Mouse (Mus musculus) right cerebral cortex, adult 18-20 months (tissue): ENCODE data around the gene Ncam1.
A peak's percentile ranks its signal among the peaks of the same experiment; 100 is the strongest.

Source experiments
- DNase-seq: peaks from one replicate; pipeline ENCODE4 v3.0.0; 2022; ENCODE audit warnings: mixed read lengths

Gene Ncam1

DNA sequence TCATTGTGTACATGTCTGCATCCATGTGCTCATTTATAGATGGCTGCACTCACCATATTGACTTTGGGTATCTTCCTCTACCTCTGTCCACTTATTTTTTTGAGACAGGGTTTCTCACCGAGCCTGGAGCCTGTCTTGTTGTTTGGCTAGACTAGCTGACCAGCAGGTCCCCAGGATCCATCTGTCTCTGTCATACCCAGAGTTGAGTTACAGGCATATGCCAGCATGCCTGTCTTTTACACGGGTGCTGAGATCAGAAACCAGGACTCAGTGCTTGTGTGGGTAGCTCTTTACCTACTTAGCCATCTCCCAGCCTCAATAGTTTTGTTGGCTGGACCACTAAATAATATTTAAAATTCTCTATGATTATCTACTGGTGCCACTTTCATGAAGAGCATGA is 180.5 kb downstream of the Ncam1 start:
- no peak for DNase-seq

DNA sequence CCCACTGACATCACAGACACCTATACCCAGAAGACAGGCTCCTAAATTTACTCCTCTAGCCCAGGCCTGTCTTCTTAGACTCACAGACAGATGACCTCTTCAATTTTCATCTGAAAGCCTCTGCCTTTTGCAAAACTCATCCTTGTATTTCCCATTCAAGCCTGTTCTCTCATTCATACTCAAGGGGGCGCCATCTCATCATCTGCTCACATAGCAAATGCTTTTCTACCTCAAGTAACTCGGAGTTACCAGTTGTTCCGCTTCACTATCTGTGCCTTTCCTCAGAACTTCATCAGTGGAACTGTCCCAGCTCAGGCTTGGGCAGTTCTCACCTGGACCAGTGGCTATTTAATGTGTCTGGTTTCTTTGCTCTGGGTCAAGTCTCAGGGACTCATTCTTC is 181.5 kb downstream of the Ncam1 start:
- DNase-seq: peak; percentile 66

DNA sequence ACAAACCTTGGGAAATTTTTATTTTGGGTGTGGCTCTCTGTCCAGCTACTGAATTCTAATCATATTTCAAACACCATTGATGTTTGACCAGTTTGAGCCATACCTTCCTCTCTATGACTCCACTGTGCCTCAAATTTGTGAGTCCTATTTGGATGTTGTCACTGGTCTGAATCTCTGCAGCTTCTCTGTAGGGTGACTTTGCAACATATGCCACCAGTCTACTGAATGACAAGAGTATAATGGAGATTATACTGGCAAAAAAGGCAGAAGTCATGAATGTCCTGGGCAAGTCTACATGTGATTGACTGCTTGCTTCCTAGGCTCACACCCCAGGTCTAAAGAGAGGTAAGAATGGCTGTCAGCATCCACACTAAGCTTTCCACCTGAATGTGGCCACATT is 186.3 kb downstream of the Ncam1 start:
- DNase-seq: no peak

DNA sequence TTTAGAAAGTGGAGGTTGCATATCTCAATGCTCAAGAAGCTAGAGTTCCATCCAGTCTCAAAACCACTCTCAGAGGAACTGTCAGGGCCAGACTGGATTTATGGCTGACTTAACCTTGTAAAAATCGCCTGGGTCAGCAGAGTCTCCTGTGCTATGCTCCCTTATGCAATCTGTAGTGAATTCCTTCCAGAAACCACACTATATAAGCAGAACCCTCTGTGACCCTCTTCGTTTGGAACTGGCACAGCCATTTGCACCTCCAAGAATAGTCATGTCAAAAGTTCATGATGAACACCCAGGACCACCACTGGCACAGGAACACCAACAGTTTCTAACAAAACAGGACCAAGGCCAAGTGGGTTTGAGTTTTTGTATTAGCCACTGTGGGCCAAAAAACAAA is 190.5 kb downstream of the Ncam1 start:
- DNase-seq: no peak

DNA sequence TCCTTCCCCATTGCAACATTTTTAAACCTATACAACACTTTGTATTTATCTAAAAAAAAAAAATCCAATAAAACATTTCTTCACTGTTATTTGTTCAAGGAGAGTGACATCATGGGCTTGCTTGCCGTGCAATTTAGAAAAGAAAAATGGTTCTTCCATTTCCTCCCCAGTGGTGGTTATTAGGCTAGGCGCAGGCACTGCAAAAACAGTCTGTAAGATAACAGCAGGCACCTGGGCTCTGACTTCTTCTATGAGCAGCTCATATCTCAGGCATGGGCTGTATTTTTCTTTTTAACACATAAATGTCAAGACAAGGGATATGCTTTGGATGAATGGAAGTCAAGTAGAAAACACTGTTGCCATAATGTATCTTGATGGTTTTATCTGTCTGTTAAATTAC is 192.0 kb downstream of the Ncam1 start:
- DNase-seq: no peak

DNA sequence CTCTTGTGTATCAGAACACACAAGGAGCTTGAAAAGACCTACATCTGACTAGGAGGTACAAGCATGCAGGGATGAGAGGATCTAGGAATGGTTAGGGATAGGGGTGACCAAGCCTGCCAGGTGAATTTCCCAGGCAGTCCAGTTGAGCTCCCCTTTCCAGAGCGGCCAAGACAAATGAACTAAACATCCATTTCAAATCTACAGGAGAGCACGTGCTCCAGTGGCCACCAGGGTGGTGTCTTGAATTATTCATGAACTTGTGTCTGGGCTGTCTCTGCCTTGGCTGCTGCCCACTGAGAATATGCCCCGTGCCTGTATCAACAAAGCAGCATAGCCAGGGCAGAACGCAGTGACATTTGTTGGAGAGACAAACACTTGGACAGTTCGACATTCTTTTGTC is 192.4 kb downstream of the Ncam1 start:
- no peak for DNase-seq

DNA sequence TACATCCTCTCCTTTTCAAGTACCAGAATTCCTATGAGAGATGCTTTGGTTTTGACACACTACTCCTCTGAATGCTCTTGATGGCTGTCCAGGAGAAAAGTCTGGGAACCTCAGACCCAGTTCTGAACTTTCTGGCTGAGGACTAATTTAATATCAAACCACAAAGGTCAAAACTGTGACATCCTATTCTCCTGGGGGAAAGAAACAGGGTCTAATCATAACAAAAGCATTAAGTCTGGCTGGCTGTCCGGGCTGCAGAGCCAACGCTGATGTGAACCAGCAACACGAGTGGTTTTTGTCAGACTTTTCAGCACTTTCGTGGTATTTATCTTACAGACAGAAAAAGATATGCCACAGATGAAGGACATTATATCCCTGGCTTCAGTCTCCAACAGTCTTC is 192.9 kb downstream of the Ncam1 start:
- no peak for DNase-seq

DNA sequence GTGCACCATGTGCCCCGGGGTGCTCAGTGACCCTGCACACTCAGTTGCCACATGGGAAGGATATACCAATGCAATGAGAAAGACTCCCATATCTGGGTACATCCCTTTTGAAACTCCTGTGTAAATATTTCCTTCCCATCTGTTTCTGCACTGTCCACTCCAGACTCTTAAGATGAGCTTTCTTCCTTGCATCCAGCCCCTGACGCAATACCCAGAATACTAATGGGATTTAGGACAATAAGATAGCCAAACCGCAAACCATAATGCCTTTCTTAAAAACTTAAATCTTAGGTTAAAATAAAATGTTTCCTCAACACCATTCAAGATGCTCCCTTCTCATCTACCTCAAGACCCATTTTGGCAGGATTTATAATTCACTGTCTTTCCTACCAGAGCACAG is 193.4 kb downstream of the Ncam1 start:
- no peak for DNase-seq

DNA sequence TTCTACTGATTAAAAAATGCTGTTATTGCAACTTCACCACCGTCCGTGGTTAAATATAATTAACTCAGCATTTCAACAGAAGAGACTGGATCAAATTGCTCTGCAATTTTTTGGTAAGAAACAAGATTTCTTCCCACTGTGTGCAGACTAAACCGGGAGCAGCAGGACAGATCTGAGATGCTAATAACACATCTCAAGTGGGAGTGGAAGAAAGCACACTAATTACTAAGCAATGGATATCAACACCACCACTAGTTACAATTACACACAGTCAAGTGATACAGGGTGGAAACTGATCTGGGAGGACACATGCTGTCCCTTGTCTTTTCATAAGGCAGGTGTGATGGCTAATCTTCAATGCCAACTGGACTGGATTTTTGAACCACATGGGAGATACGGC is 197.5 kb downstream of the Ncam1 start:
- no peak for DNase-seq

DNA sequence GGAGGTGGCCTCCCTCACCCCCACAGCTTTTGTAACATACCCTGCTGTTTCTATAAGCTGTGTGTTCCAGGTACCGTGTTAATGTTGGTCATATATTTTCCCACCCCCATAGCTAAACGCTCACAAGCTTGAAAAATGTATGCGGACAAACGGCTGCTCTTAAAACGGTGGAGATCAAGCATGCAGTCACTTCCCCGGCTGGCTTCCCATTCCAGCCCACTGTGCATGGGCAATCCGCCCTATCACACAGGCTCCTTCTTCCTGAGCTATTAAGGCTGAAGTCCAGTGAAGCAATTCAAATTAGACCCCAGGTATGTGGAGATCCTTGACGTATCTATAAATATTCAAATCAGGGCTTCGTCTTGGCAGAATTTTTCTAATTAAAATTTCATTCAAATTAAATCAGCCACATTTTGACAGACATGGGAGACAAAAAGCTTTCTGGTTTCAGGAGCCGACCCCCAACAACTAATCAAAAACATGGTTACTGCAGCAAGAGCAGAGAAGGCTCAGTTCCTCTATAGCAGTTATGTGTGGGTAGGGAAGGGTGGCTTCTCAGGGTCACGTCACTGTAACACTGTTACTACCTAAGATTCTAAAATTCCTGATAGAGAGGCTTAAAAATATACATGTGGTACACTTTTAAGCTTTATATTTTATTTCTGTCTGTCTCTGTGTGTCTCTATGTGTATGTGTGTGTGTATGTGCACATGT is 202.9 kb downstream of the Ncam1 start:
- no peak for DNase-seq

DNA sequence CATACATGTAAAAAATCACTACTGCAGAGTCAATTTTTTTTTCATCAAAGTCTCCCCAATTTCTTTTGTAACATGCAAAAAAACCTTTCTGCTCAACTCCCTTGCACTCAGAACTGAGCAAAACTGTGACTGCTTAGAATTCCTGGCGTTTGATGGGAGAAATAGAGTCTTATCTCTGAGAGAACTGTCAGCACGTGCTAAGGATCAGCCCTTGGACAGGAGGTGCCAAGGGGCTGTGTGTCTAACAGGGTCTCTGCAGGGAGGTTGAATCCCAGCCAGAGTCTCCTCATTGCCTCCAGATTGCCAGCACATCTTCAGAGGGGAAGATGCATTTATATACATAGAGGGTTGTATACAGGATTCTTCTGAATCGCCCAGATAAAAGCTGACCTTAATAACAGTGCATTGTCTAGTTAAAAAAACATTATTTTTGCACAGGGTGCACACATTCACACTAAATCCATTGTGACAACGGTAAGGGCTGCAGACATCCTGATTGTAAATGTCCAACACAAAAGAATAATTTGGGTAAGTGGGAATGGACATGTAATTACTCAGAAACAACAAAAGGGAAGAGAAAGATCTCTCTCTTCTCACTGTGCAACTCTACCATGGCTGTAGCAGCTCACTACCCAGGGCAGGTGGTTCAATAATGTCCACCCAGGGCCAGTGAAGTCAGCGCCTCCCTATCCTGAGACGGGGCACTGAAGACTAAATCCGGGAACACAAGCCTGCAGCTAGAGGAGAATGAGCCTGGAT is 203.7 kb downstream of the Ncam1 start:
- DNase-seq: no peak

DNA sequence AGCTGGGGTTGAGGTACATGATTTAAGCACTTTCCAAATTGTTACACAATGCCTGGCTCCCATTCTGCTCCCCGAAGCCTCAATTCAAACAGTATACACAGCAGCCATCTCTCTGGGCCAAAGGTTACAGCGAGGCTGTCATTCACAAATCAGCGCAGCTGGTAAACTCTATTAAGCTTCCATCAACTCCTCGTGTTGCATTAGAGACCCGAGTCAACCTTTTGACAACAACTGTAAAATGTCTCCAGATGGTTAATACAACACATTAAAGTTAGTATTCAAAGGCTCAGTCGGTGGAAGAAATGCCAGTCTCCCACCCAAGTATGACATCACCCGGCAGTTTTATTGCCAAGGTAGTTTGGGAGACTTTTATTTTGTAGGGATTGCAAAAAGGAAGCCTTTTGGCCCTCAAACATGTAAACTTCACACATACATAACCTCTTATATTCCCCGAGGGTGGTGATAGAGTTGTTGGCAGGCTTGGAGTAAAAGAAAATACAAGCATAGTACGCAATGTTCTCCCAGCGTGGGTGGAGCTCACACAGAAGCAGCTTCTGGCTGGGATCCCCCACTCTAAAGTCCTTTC is 204.7 kb downstream of the Ncam1 start:
- DNase-seq: no peak

DNA sequence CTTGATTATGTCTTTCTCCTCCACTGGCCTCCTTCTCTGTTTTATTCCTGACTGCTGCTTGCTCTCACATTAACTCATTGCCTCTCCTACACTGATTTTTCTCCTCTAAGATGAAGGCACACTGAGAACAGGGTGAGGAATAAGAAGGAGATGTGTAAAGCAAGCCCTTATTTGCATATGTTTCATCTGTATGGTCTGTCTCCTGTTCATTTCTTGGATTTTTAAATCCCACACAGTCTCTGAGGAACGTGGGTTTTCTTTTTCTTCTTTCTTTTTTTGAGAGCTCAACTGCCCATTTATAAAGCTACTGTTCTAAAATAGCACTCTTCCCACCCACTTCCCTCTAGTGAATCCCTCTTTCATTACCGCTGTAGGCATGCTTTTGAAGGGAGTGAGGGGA is 206.7 kb downstream of the Ncam1 start:
- DNase-seq: no peak

DNA sequence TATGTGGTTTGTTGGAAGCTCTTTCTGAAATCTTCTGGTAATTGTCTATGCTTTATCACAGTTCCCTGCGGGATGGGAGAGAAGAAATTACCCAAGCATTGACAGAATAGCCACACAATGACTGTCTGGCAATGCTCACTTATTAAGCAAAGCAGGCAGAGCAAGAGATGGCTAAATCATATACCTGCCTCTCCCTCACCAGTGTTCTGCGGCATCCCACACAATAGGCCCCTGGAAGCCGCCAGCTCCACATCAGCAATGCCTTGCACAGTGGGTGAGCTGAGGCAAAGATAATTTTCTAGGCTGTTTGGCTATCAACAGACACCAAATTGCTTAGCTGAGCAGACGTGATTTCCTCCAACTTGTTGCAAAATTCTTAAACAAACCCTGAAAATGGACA is 208.5 kb downstream of the Ncam1 start:
- no peak for DNase-seq

DNA sequence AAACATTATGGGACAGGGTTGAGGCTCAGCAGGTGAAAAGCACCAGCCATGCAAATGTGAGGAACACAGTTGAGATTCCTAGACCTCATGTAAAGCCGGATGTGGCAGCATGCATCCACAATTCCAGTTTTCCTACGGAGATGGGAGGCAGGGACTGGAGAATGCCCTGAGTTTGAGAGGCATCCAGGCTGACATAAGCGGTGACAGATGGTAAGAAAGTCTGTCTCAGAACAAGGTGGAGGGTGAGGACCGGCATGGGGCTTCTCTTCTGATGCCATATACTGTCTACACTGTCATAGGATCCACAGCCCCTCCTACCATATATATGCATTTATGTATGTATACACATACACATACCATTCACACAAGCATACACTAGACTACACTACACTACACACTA is 221.6 kb downstream of the Ncam1 start:
- DNase-seq: no peak

DNA sequence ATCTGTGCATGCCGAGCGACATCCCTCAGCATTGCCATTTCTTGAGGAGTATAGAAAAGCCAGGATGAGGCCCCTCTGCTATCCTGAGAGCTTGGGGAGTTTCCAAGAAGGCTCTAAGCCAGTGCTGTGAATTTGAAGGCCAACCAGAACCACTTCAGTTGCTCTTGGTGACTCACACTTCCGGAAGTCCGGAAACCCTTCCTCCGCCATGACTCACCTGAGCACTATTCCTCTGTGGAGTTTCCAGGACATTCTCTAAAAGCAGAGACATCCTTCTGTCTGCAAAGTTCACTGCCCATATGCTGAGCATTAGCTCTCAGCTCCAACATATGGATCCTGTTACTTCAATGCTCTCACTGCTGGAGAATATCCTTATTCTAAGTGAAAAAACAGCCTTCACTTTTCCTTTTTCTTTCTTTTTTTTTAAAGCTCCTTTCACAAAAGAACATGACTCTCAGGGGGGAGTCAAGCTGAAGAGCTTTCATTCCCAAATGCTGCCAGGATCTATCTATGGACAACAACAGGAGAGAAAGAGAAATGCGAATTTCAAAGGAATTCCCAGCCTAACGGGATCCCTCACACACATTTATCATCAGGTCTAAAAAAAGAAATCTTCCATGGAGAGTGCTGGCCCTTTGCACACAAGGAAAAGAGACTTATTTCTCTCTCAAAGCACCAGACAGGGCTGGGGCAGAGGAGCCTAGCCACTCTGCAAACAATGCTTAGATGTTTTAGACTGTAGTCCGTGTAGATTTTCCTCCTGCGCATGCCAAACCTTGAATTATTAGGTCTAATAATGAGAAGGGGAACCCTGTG is 226.8 kb downstream of the Ncam1 start:
- DNase-seq: peak; percentile 59

DNA sequence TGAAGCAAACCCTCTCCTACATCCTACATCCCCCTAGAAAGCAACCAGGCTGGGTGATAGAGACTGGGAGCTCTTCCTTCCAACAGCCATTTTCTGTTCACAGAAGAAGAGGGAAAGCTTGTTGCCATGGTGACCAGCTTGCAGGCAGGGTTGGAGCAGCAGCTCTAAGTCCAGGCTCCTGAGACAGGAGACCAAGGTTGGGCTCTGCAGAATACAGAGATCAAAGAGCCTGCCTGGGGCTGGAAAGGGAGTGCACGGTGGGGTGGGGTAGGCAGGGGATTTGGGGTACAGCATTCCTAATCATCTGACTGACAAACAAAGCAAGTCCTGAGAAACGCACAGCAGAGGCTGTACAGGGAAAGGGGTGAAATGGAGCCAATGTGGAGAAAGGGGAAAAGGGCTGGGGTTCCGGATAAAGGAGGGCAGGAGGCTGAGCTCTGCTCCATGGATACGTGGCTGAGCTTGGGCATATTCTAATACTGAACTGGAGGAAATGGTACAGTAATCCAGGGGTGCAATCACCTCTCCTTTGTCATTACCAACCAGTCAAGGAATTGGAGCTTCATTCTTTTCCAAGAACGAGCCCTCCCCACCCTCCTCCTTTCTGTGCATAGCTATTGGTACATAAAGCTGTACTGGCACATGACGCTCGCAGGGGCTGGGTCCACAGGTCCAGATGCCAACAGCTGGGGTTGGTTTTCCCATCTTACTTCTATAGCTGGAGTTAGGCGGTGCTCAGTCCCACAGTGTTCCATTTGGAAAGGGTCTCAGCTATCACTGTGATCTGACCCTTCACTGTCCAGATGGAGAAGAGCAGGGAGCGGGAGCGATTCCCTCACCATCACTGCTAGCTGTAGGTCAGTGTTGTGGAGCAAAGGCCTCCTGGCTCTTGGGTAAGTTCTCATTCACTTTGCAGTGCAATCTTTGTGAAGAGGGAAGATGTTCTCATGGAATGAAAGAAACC is 227.7 kb downstream of the Ncam1 start:
- peak; percentile 79 for DNase-seq

DNA sequence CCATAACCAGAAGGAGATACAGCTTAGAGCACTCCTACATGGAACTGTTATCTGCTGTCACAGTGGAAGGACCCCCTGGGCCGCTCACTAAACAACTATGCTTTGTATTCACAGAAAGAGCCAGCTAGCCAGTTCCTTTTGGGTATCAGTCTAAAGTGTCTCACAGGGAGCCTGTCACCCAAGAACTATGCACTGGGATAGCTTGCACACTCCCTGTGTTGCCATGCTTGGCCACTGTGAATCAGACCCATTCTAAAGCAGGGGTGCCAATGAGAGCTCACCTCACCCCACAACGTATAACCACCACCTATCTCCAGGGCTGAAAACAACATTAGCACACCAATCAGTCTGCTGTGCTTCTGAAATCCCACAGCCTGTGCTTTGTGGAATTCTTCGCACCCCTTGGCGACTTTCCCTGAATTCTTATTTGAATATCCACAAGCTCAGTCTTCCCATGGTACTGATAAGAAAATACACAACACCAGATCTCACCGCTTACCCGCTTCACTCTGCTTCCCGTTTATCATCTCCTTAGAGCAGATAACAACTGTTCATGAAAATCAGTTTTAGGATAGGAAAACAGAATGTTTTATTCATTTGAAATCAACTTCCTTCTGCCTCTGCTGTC is 228.6 kb downstream of the Ncam1 start:
- no peak for DNase-seq

DNA sequence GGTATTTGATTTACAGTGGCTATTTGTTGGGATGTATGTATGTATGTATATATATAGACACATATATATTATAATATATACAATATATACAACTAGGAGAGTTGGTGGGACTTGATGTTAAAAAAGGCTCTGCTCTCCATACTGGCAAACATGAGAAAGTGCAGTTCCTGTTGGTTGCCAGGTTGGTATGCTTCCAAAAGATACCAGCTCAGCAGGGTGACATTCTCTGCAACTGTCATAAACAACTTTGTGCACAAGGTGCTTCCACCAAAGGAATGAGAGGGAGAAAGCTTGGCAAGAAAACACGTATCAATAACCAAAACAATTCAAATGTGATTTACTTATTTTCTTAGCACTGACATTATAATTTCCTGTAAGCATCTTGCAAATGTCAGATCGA is 232.9 kb downstream of the Ncam1 start:
- no peak for DNase-seq

DNA sequence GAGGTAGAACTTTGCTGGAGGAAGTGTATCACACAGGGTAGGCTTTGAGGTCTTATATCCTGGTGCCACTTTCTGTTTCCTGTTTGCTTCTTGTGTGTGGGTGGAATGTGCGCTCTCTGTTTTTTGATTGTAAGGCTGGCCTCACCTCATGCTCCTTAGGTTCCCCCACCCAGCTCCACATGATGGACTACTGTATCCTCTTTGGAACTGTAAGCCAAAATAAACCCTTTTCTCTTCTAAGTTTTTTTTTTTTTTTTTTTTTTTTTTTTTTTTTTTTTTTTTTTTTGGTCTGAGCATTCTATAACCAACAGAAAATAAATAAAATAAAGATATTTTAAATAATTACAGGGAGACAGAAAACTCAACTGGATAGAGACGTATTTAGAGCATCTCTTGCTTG is 239.8 kb downstream of the Ncam1 start:
- DNase-seq: no peak

DNA sequence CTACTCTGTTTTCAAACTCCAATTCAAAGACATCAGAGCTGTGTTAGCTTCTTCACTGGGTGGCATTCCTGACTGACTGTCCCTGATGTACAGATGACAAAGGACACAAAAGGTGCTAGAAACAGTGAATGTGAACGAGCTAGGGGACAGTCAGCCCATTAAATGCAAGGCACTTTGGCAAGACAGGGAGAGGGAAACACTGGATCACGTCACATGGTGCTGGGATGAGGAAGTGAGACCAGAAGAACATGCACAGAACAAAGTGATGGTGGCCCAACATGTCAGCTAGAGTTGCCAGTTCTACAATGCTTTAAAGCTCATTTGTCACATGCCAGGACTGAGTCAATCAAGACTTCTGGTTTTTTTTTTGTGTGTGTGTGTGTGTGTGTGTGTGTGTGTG is 247.4 kb downstream of the Ncam1 start:
- DNase-seq: no peak

DNA sequence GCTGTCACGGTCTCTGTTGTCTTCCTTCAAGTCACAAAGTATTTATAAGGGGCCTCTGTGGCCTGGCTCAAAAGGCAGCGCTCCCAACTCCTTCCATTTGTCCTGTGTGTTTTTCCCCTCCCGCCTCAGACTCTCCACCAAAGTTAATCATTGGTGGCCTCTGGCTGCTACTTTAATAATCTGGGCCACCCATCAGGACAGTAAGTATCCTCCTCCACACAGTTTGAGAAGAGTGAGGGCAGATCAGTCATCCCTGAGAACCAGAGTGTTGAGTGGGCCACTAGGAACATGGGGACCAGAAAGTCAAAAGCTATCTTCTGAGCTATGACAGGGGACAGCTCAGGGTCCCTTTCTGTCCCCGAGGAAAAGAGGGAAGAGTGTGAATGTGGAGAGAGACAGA is 256.1 kb downstream of the Ncam1 start:
- no peak for DNase-seq
